ENCODE assay signal across 7 mouse cellular contexts in genomic region chr17:10079853-10080650, GRCm38 (mm10).
DNase-seq lines count a peak whose midpoint lies in the region; ATAC-seq and TF ChIP-seq lines count a peak whose summit lies in the region.

No protein-coding gene starts in this region.

- no peak for TF ChIP-seq POLR2A in ES-Bruce4 (IDR thresholded peaks at IDR 0.05; ENCODE audit: insufficient read depth, low read length)

- H3K4me2 ChIP-seq in liver, embryonic 14.5 days (ENCODE audit: low read depth), result no peak overlapping the region

- no peaks in the 10 kb centered on the region for H3K27me3 ChIP-seq in ES-Bruce4 (ENCODE audit: control insufficient read depth, insufficient read depth, low read length, poor library complexity, severe bottlenecking)
- no peaks in the 10 kb centered on the region for H3K27me3 ChIP-seq in liver, embryonic 14.5 days (ENCODE audit: control insufficient read depth, insufficient read depth, low read length)

- TF ChIP-seq EP300 in ES-Bruce4 (IDR thresholded peaks at IDR 0.05; ENCODE audit: insufficient read depth, low read depth, low read length), result peak; percentile 96
- TF ChIP-seq EP300 in liver, embryonic 14.5 days (IDR thresholded peaks at IDR 0.05; ENCODE audit: low read depth), result no peak

- peaks cover 4% of the 10 kb centered on the region for H3K4me1 ChIP-seq in ES-Bruce4 (ENCODE audit: control insufficient read depth, insufficient read depth, low read length)
- H3K4me1 ChIP-seq in liver, embryonic 14.5 days (replicated peaks; ENCODE audit: control insufficient read depth in 2 of 2, insufficient read depth in 2 of 2, low read length in 1 of 2), result no peaks in the 10 kb centered on the region

- H3K36me3 ChIP-seq in ES-Bruce4 (ENCODE audit: control insufficient read depth, insufficient read depth, low read length, poor library complexity, severe bottlenecking), result no peaks in the 10 kb centered on the region
- H3K36me3 ChIP-seq in liver, embryonic 14.5 days (replicated peaks; ENCODE audit: control insufficient read depth, insufficient read depth, low read depth), result no peaks in the 10 kb centered on the region

- WGBS in liver, embryonic 14.5 days (ENCODE audit: insufficient replicate concordance), result 62% methylated on average over 15 of the region's 15 CpGs

- peak overlapping the region; percentile 81 for H3K27ac ChIP-seq in ES-Bruce4 (ENCODE audit: insufficient read depth, low read length)
- H3K27ac ChIP-seq in liver, embryonic 14.5 days, result no peak overlapping the region

- no peak overlapping the region for H3K4me3 ChIP-seq in ES-Bruce4 (ENCODE audit: low read depth, low read length)
- H3K4me3 ChIP-seq in liver, embryonic 14.5 days (ENCODE audit: insufficient read depth in 1 of 2, low read depth in 2 of 2, low read length in 2 of 2), result no peak overlapping the region

- no peak overlapping the region for H3K9ac ChIP-seq in ES-Bruce4 (ENCODE audit: low read depth, poor library complexity, severe bottlenecking)
- H3K9ac ChIP-seq in liver, embryonic 14.5 days (replicated peaks), result no peak overlapping the region

- ATAC-seq in liver, embryonic 14.5 days (ENCODE audit: insufficient read depth), result no peak
- ATAC-seq in megakaryocyte-erythroid progenitor cell, adult 5-6 weeks (replicated peaks; ENCODE audit: low FRiP score, low TSS enrichment, poor library complexity, severe bottlenecking), result no peak

- H3K9me3 ChIP-seq in ES-Bruce4 (replicated peaks; ENCODE audit: control insufficient read depth, insufficient read depth, low read length, poor library complexity, severe bottlenecking), result peaks cover 18% of the 10 kb centered on the region
- no peaks in the 10 kb centered on the region for H3K9me3 ChIP-seq in liver, embryonic 14.5 days (ENCODE audit: control insufficient read depth, low read length)

- no peak for TF ChIP-seq CTCF in ES-Bruce4 (IDR thresholded peaks at IDR 0.05; ENCODE audit: low read depth, low read length)
- no peak for TF ChIP-seq CTCF in liver, embryonic 14.5 days (IDR thresholded peaks at IDR 0.05; ENCODE audit: low read depth)

- DNase-seq in R1 (ENCODE audit: low read depth, low spot score), result peak; percentile 96
- DNase-seq in heart, postnatal 4 days, result peak; percentile 70
- peak in 2 of 3 experiments; percentile 4 to 7 for DNase-seq in liver, embryonic 14.5 days (ENCODE audit: low read depth in 3 of 3, low spot score in 3 of 3)
- DNase-seq in layer of hippocampus, postnatal 36 days, result no peak
- no peak for DNase-seq in spleen, postnatal 14 days (ENCODE audit: low spot score in 2 of 2)

Comparison
In these comparisons a context has a peak if more than half of its experiments do, and no peak if none do; other contexts are left out.
1. DNase-seq: peak in R1 (single experiment), heart, postnatal 4 days (single experiment) and liver, embryonic 14.5 days (2 of 3); none in layer of hippocampus, postnatal 36 days (0 of 2) and spleen, postnatal 14 days (0 of 2).